Mouse (Mus musculus) E14TG2a.4 (cell line): ENCODE data around the gene Mxd4.

Experiments used
- CTCF ChIP-seq: conservative IDR thresholded peaks from 2 replicates; pipeline ENCODE4 v1.5.1; 2014; ENCODE audit warnings: low read length
- NANOG ChIP-seq: IDR thresholded peaks from 2 replicates; pipeline ENCODE4 v1.6.1; 2014; ENCODE audit warnings: borderline replicate concordance, low read length, mixed read lengths

DNA sequence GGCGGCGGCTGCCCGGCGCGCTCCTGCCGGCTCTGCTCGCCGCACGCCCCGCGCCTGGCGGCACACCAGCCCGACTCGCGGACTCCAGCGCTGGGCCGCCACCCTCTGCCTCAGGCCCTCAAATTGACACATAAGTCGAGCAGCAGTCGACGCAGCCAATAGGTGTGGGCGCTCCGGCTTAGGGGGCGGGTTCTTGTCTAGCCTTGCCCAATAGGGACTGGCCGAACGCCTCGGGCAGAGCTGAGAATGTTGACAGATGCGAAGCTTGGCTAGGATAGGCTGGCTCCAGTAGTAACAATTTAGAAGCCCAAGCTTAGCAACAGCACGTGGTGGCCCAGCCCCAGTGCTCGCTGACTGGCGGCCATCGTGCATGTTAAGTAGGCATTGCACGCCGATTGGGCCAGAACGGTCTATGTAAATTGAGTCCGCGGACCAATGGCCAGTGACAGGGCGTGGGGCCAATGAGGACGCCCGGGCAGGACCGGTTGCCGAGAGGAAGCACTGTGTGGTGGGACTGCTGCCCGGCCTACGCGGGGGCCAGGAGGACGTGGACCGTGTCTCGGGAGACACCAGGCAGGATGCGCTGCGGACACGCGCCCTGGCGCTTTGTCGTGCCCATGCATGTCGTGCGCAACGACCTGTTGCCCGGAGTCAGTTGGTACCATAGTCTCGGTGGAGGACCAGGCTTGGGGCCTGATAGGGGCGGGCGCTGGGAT, at the start of gene Mxd4:
- TF ChIP-seq CTCF (no peak), NANOG (no peak)
